Mouse (Mus musculus): Measurements from ENCODE around the gene Hoxd10. TPM values are rescaled to one million over a fixed set of nuclear protein-coding genes. Genes with fewer than 3 reads are reported as not detected.

The Hoxd10 gene
- polyA plus RNA-seq, 2 experiments = 0.07 TPM; not detected in 1

DNA sequence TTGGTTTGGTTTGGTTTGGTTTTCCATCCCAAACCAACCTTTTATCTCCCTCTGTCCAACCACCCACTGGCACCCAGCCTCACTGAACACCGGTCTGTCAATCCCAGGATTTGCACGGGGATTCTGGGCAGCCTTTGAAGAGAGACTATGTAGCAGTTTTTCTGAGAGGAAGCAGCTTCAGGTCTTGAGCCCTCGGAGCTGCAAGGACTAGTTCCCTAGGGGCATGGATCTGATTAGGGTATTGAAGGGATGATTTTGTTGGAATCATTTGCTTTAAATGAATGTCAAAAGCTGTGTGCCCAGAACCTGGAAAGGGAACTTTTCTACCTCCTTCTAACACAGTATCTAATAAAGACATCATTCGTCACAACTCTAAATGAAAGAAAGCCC, 35.1 kb upstream of the Hoxd10 start:
- DNase-seq (ENCODE audit: low read depth in 3 of 3, low spot score in 3 of 3) = no peak
- WGBS (ENCODE audit: insufficient replicate concordance) = 3% methylated on average over 4 of the region's 4 CpGs
- H3K4me3 ChIP-seq (ENCODE audit: insufficient read depth in 1 of 2, low read depth in 2 of 2, low read length in 2 of 2) = no peak overlapping the region
- H3K27me3 ChIP-seq (ENCODE audit: control insufficient read depth, insufficient read depth, low read length) = peaks cover 91% of the 10 kb centered on the region
- TF ChIP-seq EP300 (IDR thresholded peaks at IDR 0.05; ENCODE audit: low read depth) (no peak), CTCF (IDR thresholded peaks at IDR 0.05; ENCODE audit: low read depth) (no peak)
- no peaks in the 10 kb centered on the region for H3K4me1 ChIP-seq (replicated peaks; ENCODE audit: control insufficient read depth in 2 of 2, insufficient read depth in 2 of 2, low read length in 1 of 2)
- H3K9ac ChIP-seq (replicated peaks) = no peak overlapping the region
- H3K36me3 ChIP-seq (replicated peaks; ENCODE audit: control insufficient read depth, insufficient read depth, low read depth) = no peaks in the 10 kb centered on the region
- H3K9me3 ChIP-seq (ENCODE audit: control insufficient read depth, low read length) = no peaks in the 10 kb centered on the region
- ATAC-seq (ENCODE audit: insufficient read depth) = no peak
- H3K27ac ChIP-seq = no peak overlapping the region
- no peak overlapping the region for H3K4me2 ChIP-seq (ENCODE audit: low read depth)

DNA sequence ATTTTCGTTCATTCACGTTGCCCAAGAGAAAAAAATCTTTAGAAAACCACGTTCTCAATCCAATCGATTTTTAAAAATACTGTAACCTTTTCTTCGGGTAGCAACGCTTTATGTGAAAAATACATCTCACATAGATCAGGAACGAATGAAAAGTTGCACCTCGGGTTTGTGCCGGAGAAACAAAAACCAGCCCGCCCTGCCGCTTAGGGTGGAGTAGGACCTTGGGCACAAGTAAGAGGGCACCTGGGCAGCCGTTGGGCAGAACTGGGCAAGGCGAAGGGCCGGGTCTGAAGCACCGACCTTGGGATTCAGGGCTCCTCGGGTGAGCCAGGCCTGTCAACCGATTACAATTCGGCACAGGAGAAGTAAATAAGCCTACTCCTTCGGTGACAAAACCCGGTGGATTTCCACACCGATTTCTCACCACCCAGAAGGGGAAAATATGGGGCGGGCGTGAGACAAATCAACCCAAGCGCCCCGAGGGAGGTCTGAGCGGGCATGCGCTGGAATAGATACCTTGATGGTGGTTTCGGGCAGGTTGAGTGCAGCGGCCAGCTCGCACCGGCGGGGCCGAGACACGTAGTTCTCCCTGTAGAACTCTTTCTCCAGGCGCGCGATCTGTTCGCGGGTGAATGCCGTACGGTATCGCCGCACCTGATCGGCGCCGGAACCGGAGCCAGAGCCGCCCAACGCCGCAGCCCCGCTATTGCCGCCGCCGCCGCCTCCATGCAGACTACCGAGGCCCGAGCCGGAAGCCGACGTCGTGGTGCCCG, 34.3 kb upstream of the Hoxd10 start:
- Histone ChIP-seq H3K9ac (replicated peaks) (no peak overlapping the region), H3K9me3 (ENCODE audit: control insufficient read depth, low read length) (no peaks in the 10 kb centered on the region), H3K4me2 (ENCODE audit: low read depth) (no peak overlapping the region), H3K4me1 (replicated peaks; ENCODE audit: control insufficient read depth in 2 of 2, insufficient read depth in 2 of 2, low read length in 1 of 2) (no peaks in the 10 kb centered on the region), H3K27me3 (ENCODE audit: control insufficient read depth, insufficient read depth, low read length) (peaks cover 91% of the 10 kb centered on the region), H3K36me3 (replicated peaks; ENCODE audit: control insufficient read depth, insufficient read depth, low read depth) (no peaks in the 10 kb centered on the region), H3K4me3 (ENCODE audit: insufficient read depth in 1 of 2, low read depth in 2 of 2, low read length in 2 of 2) (no peak overlapping the region), H3K27ac (no peak overlapping the region)
- TF ChIP-seq CTCF (IDR thresholded peaks at IDR 0.05; ENCODE audit: low read depth) = no peak
- TF ChIP-seq EP300 (IDR thresholded peaks at IDR 0.05; ENCODE audit: low read depth) = no peak
- WGBS (ENCODE audit: insufficient replicate concordance) = 3% methylated on average over 62 of the region's 62 CpGs
- ATAC-seq (ENCODE audit: insufficient read depth) = no peak
- DNase-seq (ENCODE audit: low read depth in 3 of 3, low spot score in 3 of 3) = no peak

DNA sequence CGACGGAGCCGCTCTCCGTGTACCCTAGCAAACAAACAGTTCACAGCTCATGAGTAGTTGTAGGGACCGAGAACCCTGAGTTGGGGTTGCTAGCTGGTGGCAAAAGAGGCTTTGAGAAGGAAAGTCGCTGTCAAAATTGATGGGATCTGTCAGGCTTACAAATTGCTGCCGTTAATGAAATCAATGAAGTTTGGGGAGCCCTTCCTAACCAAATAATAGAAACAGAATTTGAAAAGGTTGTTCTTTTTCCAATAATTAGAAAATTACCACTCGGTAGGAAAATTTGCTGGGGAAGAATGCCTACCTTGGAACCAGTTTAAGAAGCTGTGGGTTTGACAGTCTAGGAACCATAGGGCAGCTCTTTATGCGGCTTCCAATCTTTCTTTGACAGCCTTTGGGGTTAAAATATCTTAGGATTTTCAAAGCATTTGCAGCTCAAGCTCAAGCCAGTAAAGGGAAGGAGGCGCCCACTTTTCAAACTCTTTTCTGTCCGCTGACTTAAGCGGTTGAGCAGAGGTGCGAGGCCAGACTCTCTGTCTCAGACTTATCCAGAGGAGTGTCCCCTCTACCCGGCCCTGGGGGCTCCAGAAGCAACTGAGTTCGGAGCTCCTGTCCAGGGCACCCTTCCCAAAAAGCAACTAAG, 33.6 kb upstream of the Hoxd10 start:
- DNase-seq (ENCODE audit: low read depth in 3 of 3, low spot score in 3 of 3) (no peak), ATAC-seq (ENCODE audit: insufficient read depth) (no peak)
- H3K4me1 ChIP-seq (replicated peaks; ENCODE audit: control insufficient read depth in 2 of 2, insufficient read depth in 2 of 2, low read length in 1 of 2) = no peaks in the 10 kb centered on the region
- peaks cover 96% of the 10 kb centered on the region for H3K27me3 ChIP-seq (ENCODE audit: control insufficient read depth, insufficient read depth, low read length)
- no peak overlapping the region for H3K4me2 ChIP-seq (ENCODE audit: low read depth)
- H3K36me3 ChIP-seq (replicated peaks; ENCODE audit: control insufficient read depth, insufficient read depth, low read depth) = no peaks in the 10 kb centered on the region
- H3K9ac ChIP-seq (replicated peaks) = no peak overlapping the region
- TF ChIP-seq CTCF (IDR thresholded peaks at IDR 0.05; ENCODE audit: low read depth) (no peak), EP300 (IDR thresholded peaks at IDR 0.05; ENCODE audit: low read depth) (no peak)
- H3K4me3 ChIP-seq (ENCODE audit: insufficient read depth in 1 of 2, low read depth in 2 of 2, low read length in 2 of 2) = no peak overlapping the region
- H3K9me3 ChIP-seq (ENCODE audit: control insufficient read depth, low read length) = no peaks in the 10 kb centered on the region
- H3K27ac ChIP-seq = no peak overlapping the region
- 1% methylated on average over 15 of the region's 15 CpGs for WGBS (ENCODE audit: insufficient replicate concordance)

- WGBS (ENCODE audit: insufficient replicate concordance) = 1% methylated on average over 47 of the region's 47 CpGs
- H3K27ac ChIP-seq = no peak overlapping the region
- DNase-seq (ENCODE audit: low read depth in 3 of 3, low spot score in 3 of 3) = no peak
- no peak overlapping the region for H3K4me2 ChIP-seq (ENCODE audit: low read depth)
- H3K9ac ChIP-seq (replicated peaks) = no peak overlapping the region
- peaks cover 100% of the 10 kb centered on the region for H3K27me3 ChIP-seq (ENCODE audit: control insufficient read depth, insufficient read depth, low read length)
- no peaks in the 10 kb centered on the region for H3K4me1 ChIP-seq (replicated peaks; ENCODE audit: control insufficient read depth in 2 of 2, insufficient read depth in 2 of 2, low read length in 1 of 2)
- H3K36me3 ChIP-seq (replicated peaks; ENCODE audit: control insufficient read depth, insufficient read depth, low read depth) = no peaks in the 10 kb centered on the region
- H3K9me3 ChIP-seq (ENCODE audit: control insufficient read depth, low read length) = no peaks in the 10 kb centered on the region
- no peak for ATAC-seq (ENCODE audit: insufficient read depth)
- H3K4me3 ChIP-seq (ENCODE audit: insufficient read depth in 1 of 2, low read depth in 2 of 2, low read length in 2 of 2) = no peak overlapping the region
- TF ChIP-seq EP300 (IDR thresholded peaks at IDR 0.05; ENCODE audit: low read depth) (no peak), CTCF (IDR thresholded peaks at IDR 0.05; ENCODE audit: low read depth) (no peak)
These were observed 32.9 kb upstream of the Hoxd10 start for GRCm38 (mm10) chr2:74658667-74659371.

DNA sequence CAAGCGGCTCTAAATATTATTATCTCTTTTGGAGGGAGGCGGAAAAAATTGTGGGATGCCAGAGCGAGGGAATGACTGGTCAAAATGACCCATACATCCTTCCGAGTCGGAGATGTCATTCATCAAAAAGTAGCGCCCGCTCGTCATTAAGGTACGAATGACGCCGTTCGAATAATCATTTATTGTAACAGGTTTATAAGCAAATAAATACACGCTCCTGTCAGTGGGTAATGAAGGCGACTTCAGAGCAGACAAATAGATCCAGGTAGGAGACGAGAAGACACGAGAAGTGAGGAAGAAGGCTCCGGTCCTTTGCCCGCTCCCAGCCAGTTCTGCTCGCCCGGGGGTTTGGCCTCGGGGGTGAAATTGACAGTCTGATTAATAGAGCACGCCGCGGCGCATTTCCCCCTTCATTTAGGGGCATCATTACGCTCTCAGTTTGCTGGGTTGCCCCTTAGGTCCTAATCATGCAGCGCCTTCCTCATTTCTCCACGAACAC, 32.2 kb upstream of the Hoxd10 start, which contains the start of gene Evx2:
Gene Evx2 (minus strand): TSS at position 51 of the 499 bp plus-strand sequence.
- H3K36me3 ChIP-seq (replicated peaks; ENCODE audit: control insufficient read depth, insufficient read depth, low read depth) = no peaks in the 10 kb centered on the region
- no peaks in the 10 kb centered on the region for H3K4me1 ChIP-seq (replicated peaks; ENCODE audit: control insufficient read depth in 2 of 2, insufficient read depth in 2 of 2, low read length in 1 of 2)
- no peak within 1 kb of the TSS for H3K9ac ChIP-seq (replicated peaks)
- DNase-seq (ENCODE audit: low read depth in 3 of 3, low spot score in 3 of 3) (no peak), ATAC-seq (ENCODE audit: insufficient read depth) (no peak)
- no peak within 1 kb of the TSS for H3K4me2 ChIP-seq (ENCODE audit: low read depth)
- no peak within 1 kb of the TSS for H3K4me3 ChIP-seq (ENCODE audit: insufficient read depth in 1 of 2, low read depth in 2 of 2, low read length in 2 of 2)
- H3K9me3 ChIP-seq (ENCODE audit: control insufficient read depth, low read length) = no peaks in the 10 kb centered on the region
- no peak within 1 kb of the TSS for H3K27ac ChIP-seq
- H3K27me3 ChIP-seq (ENCODE audit: control insufficient read depth, insufficient read depth, low read length) = peaks cover 100% of the 10 kb centered on the region
- no peak for TF ChIP-seq CTCF (IDR thresholded peaks at IDR 0.05; ENCODE audit: low read depth)
- no peak for TF ChIP-seq EP300 (IDR thresholded peaks at IDR 0.05; ENCODE audit: low read depth)
- 5% methylated on average over 28 of the region's 28 CpGs for WGBS (ENCODE audit: insufficient replicate concordance)

Data from liver, embryonic 14.5 days (tissue).